Mouse (Mus musculus) layer of hippocampus, adult 9-11 months (tissue): ENCODE measurements at regions not wholly inside any gene's neighbourhood (a gene's known extent, or its start where the extent isn't known, plus 50 kb on each side); places are given as distances from the start of the nearest gene placed in this dataset.

Experiments used
- DNase-seq: peaks from one replicate; pipeline ENCODE4 v3.0.0; 2022

- no peak for DNase-seq
These were observed 431.1 kb downstream of the 1810013L24Rik start for GRCm38 (mm10) chr16:9260966-9261365.

- DNase-seq, result no peak
These were observed 434.8 kb downstream of the 1810013L24Rik start for GRCm38 (mm10) chr16:9264554-9265145.

- no peak for DNase-seq
These were observed 437.3 kb downstream of the 1810013L24Rik start for GRCm38 (mm10) chr16:9267204-9267603.

GRCm38 (mm10) chr16:9270099-9270498 is 440.2 kb downstream of the 1810013L24Rik start:
- DNase-seq, result no peak

- DNase-seq, result no peak
These were observed 440.8 kb downstream of the 1810013L24Rik start for GRCm38 (mm10) chr16:9270671-9271070.

- no peak for DNase-seq
These were observed 443.9 kb downstream of the 1810013L24Rik start for GRCm38 (mm10) chr16:9273751-9274300.

GRCm38 (mm10) chr16:9274583-9275100 is 444.7 kb downstream of the 1810013L24Rik start:
- peak; percentile 23 for DNase-seq

GRCm38 (mm10) chr16:9275426-9275825 is 445.5 kb downstream of the 1810013L24Rik start:
- no peak for DNase-seq

- DNase-seq, result no peak
These were observed 447.2 kb downstream of the 1810013L24Rik start for GRCm38 (mm10) chr16:9277064-9277463.

GRCm38 (mm10) chr16:9279726-9280125 is 449.8 kb downstream of the 1810013L24Rik start:
- DNase-seq, result no peak

- DNase-seq, result no peak
These were observed 450.5 kb downstream of the 1810013L24Rik start for GRCm38 (mm10) chr16:9280431-9280830.

GRCm38 (mm10) chr16:9280931-9281330 is 451.0 kb downstream of the 1810013L24Rik start:
- peak; percentile 94 for DNase-seq

GRCm38 (mm10) chr16:9284423-9284822 is 454.5 kb downstream of the 1810013L24Rik start:
- no peak for DNase-seq

GRCm38 (mm10) chr16:9285921-9286320 is 456.0 kb downstream of the 1810013L24Rik start:
- no peak for DNase-seq

GRCm38 (mm10) chr16:9287557-9287956 is 457.7 kb downstream of the 1810013L24Rik start:
- no peak for DNase-seq

- no peak for DNase-seq
These were observed 461.6 kb downstream of the 1810013L24Rik start for GRCm38 (mm10) chr16:9291356-9292020.

GRCm38 (mm10) chr16:9303134-9303533 is 473.2 kb downstream of the 1810013L24Rik start:
- no peak for DNase-seq

GRCm38 (mm10) chr16:9304079-9304478 is 474.2 kb downstream of the 1810013L24Rik start:
- no peak for DNase-seq

- no peak for DNase-seq
These were observed 480.8 kb downstream of the 1810013L24Rik start for GRCm38 (mm10) chr16:9310744-9311143.

- no peak for DNase-seq
These were observed 505.7 kb downstream of the 1810013L24Rik start for GRCm38 (mm10) chr16:9335626-9336025.

GRCm38 (mm10) chr16:9336063-9336462 is 506.2 kb downstream of the 1810013L24Rik start:
- DNase-seq, result no peak

- DNase-seq, result no peak
These were observed 509.6 kb downstream of the 1810013L24Rik start for GRCm38 (mm10) chr16:9339456-9339855.

GRCm38 (mm10) chr16:9341245-9341644 is 511.3 kb downstream of the 1810013L24Rik start:
- DNase-seq, result no peak

- DNase-seq, result no peak
These were observed 523.9 kb downstream of the 1810013L24Rik start for GRCm38 (mm10) chr16:9353811-9354210.
